Mouse (Mus musculus): ENCODE data around the gene Pkmyt1. TPM values are rescaled to one million over a fixed set of nuclear protein-coding genes. Genes with fewer than 3 reads are reported as not detected.
A peak's percentile ranks its signal among the peaks of the same experiment; 100 is the strongest.

The Pkmyt1 gene
- polyA plus RNA-seq (2012; rRNA removed): 4.1 and 5.2 TPM in 2 replicates

GRCm38 (mm10) chr17:23725999-23726757 is at the start of gene Pkmyt1:
Pkmyt1 (plus strand) TSS chr17:23726336.
- Histone ChIP-seq H3K36me3 (ENCODE audit: control insufficient read depth, insufficient read depth, low read length) (no peaks in the 10 kb centered on the region), H3K27me3 (replicated peaks; ENCODE audit: control insufficient read depth, insufficient read depth, low read length) (no peaks in the 10 kb centered on the region), H3K4me1 (ENCODE audit: control insufficient read depth, insufficient read depth, low read length) (no peaks in the 10 kb centered on the region; the same call in 1 of the 2 replicates), H3K4me3 (ENCODE audit: insufficient read depth, low read depth, low read length) (peak within 1 kb of the TSS; percentile 66), H3K27ac (ENCODE audit: insufficient read depth, low read depth, low read length) (no peak within 1 kb of the TSS)
- TF ChIP-seq CTCF (conservative IDR thresholded peaks at IDR 0.05; ENCODE audit: insufficient read depth, insufficient read length, low read depth, low read length) (no peak), POLR2A (IDR thresholded peaks at IDR 0.05; ENCODE audit: low read depth, low read length) (peak; percentile 60)
- WGBS: under 1% methylated on average over 73 of the region's 73 CpGs
- peak; percentile 97 for DNase-seq

GRCm38 (mm10) chr17:23676473-23677031 is 49.6 kb upstream of the Pkmyt1 start:
- Histone ChIP-seq H3K4me1 (ENCODE audit: control insufficient read depth, insufficient read depth, low read length) (peaks cover 13% of the 10 kb centered on the region), H3K36me3 (ENCODE audit: control insufficient read depth, insufficient read depth, low read length) (no peaks in the 10 kb centered on the region), H3K27me3 (replicated peaks; ENCODE audit: control insufficient read depth, insufficient read depth, low read length) (no peaks in the 10 kb centered on the region), H3K27ac (ENCODE audit: insufficient read depth, low read depth, low read length) (peak overlapping the region; percentile 64; the same call in 1 of the 2 replicates), H3K4me3 (ENCODE audit: insufficient read depth, low read depth, low read length) (peak overlapping the region; percentile 96)
- under 1% methylated on average over 37 of the region's 37 CpGs for WGBS
- TF ChIP-seq POLR2A (IDR thresholded peaks at IDR 0.05; ENCODE audit: low read depth, low read length): no peak
- TF ChIP-seq CTCF (conservative IDR thresholded peaks at IDR 0.05; ENCODE audit: insufficient read depth, insufficient read length, low read depth, low read length): no peak
- DNase-seq: peak; percentile 49

GRCm38 (mm10) chr17:23677236-23677679 is 48.9 kb upstream of the Pkmyt1 start, which contains the start of gene Tnfrsf12a:
Tnfrsf12a (minus strand) TSS chr17:23677468.
- Histone ChIP-seq H3K4me3 (ENCODE audit: insufficient read depth, low read depth, low read length) (peak within 1 kb of the TSS; percentile 96), H3K27me3 (replicated peaks; ENCODE audit: control insufficient read depth, insufficient read depth, low read length) (no peaks in the 10 kb centered on the region), H3K36me3 (ENCODE audit: control insufficient read depth, insufficient read depth, low read length) (no peaks in the 10 kb centered on the region), H3K4me1 (ENCODE audit: control insufficient read depth, insufficient read depth, low read length) (peaks cover 17% of the 10 kb centered on the region), H3K27ac (ENCODE audit: insufficient read depth, low read depth, low read length) (peak within 1 kb of the TSS; percentile 64)
- DNase-seq: peak; percentile 93
- TF ChIP-seq CTCF (conservative IDR thresholded peaks at IDR 0.05; ENCODE audit: insufficient read depth, insufficient read length, low read depth, low read length) (no peak), POLR2A (IDR thresholded peaks at IDR 0.05; ENCODE audit: low read depth, low read length) (peak; percentile 95)
- under 1% methylated on average over 34 of the region's 34 CpGs for WGBS

- Histone ChIP-seq H3K4me3 (ENCODE audit: insufficient read depth, low read depth, low read length) (peak within 1 kb of the TSS; percentile 8; the same call in 1 of the 2 replicates), H3K36me3 (ENCODE audit: control insufficient read depth, insufficient read depth, low read length) (no peaks in the 10 kb centered on the region), H3K4me1 (ENCODE audit: control insufficient read depth, insufficient read depth, low read length) (peaks cover 20% of the 10 kb centered on the region), H3K27me3 (replicated peaks; ENCODE audit: control insufficient read depth, insufficient read depth, low read length) (no peaks in the 10 kb centered on the region), H3K27ac (ENCODE audit: insufficient read depth, low read depth, low read length) (no peak within 1 kb of the TSS)
- 7% methylated on average over 38 of the region's 38 CpGs for WGBS
- TF ChIP-seq CTCF (conservative IDR thresholded peaks at IDR 0.05; ENCODE audit: insufficient read depth, insufficient read length, low read depth, low read length) (no peak), POLR2A (IDR thresholded peaks at IDR 0.05; ENCODE audit: low read depth, low read length) (no peak)
- DNase-seq: no peak
These were observed 46.9 kb upstream of the Pkmyt1 start, which contains the start of gene Cldn6 for GRCm38 (mm10) chr17:23679127-23679835. Cldn6 (plus strand) TSS chr17:23679249.

- Histone ChIP-seq H3K36me3 (ENCODE audit: control insufficient read depth, insufficient read depth, low read length) (no peaks in the 10 kb centered on the region), H3K27ac (ENCODE audit: insufficient read depth, low read depth, low read length) (no peak overlapping the region), H3K4me3 (ENCODE audit: insufficient read depth, low read depth, low read length) (no peak overlapping the region), H3K27me3 (replicated peaks; ENCODE audit: control insufficient read depth, insufficient read depth, low read length) (no peaks in the 10 kb centered on the region), H3K4me1 (ENCODE audit: control insufficient read depth, insufficient read depth, low read length) (peaks cover 17% of the 10 kb centered on the region)
- WGBS: 80% methylated on average over 9 of the region's 9 CpGs
- no peak for DNase-seq
- no peak for TF ChIP-seq POLR2A (IDR thresholded peaks at IDR 0.05; ENCODE audit: low read depth, low read length)
- TF ChIP-seq CTCF (conservative IDR thresholded peaks at IDR 0.05; ENCODE audit: insufficient read depth, insufficient read length, low read depth, low read length): no peak
These were observed 45.8 kb upstream of the Pkmyt1 start for GRCm38 (mm10) chr17:23680336-23680735.

GRCm38 (mm10) chr17:23681086-23681485 is 45.0 kb upstream of the Pkmyt1 start:
- Histone ChIP-seq H3K36me3 (ENCODE audit: control insufficient read depth, insufficient read depth, low read length) (no peaks in the 10 kb centered on the region), H3K4me3 (ENCODE audit: insufficient read depth, low read depth, low read length) (no peak overlapping the region), H3K4me1 (ENCODE audit: control insufficient read depth, insufficient read depth, low read length) (peaks cover 17% of the 10 kb centered on the region), H3K27ac (ENCODE audit: insufficient read depth, low read depth, low read length) (no peak overlapping the region), H3K27me3 (replicated peaks; ENCODE audit: control insufficient read depth, insufficient read depth, low read length) (no peaks in the 10 kb centered on the region)
- DNase-seq: peak; percentile 45
- TF ChIP-seq POLR2A (IDR thresholded peaks at IDR 0.05; ENCODE audit: low read depth, low read length): no peak
- no peak for TF ChIP-seq CTCF (conservative IDR thresholded peaks at IDR 0.05; ENCODE audit: insufficient read depth, insufficient read length, low read depth, low read length)
- 47% methylated on average over 10 of the region's 10 CpGs for WGBS

Measured in kidney, adult 2 months (tissue).